Mouse (Mus musculus) neural tube, postnatal 0 days (tissue): ENCODE results near the gene Tcn2. TPM values are rescaled to one million over a fixed set of nuclear protein-coding genes. Genes with fewer than 3 reads are reported as not detected.

Experiments used
- polyA plus RNA-seq: library from polyadenylated mRNA; unstranded; fragments of >200 nt; fragmentation: Nextera tagmentation; extraction: Ambion mirVana; gene quantifications from 2 replicates; pipeline ENCODE4 v1.2.1, GENCODE M21; 2015

Gene Tcn2
- 32.7 and 35.5 TPM in 2 replicates for polyA plus RNA-seq

DNA sequence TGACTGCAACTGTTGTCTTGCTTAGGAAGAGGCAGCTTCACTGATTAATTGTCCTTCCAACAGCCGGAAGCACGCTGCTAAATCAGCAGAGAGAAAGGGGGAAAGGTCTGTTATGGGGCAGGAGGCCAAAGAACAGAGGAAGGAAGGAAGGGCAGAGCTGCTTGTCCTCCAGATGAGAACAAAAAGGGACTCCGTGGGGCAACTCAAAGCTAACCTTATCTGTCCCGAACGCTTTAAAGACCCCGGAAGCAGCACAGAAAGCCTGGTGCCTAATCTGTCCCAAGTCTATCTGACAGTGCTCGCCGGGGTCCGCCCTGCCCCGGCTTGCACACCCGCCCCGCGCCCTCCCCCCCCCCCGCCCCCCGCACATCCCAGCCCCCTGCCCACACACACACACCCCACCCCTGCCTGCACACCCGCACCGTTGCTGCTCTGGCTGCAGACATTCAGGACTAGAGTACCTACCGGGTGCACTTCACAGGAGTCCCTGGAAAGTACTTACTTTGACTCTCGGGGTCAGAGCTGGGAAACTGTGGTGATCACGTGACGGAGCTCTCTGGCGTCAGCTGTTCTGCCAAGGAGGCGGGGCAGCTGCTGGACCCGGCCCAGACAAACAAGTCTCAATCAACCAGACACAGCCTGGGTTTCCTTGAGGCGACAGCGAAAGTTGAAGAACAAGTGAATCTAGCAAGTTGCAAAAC, at the start of gene Tcn2:
Tcn2 (minus strand) TSS at position 649 of the 701 bp plus-strand sequence.

DNA sequence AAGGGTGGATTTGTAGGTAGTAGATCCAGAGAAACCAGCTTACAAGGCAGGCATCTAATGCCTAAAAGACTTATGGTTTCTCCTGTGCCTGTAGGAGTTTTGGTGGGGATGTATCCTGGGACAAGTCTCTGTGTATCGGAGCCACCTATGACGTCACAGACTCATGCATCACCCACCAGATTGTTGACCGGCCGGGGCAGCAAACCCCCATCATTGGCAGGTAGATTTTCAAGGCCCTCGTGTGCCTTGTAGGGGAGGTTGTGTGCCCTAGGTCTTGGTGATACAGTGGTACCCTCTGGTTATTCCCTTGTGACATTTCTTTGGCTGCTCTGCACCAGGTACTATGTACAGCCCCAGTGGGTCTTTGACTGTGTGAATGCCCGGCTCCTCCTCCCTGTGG, 44.7 kb upstream of the Tcn2 start, which contains the start of gene 4930556J24Rik:
4930556J24Rik (minus strand) TSS at position 101 of the 400 bp plus-strand sequence.

DNA sequence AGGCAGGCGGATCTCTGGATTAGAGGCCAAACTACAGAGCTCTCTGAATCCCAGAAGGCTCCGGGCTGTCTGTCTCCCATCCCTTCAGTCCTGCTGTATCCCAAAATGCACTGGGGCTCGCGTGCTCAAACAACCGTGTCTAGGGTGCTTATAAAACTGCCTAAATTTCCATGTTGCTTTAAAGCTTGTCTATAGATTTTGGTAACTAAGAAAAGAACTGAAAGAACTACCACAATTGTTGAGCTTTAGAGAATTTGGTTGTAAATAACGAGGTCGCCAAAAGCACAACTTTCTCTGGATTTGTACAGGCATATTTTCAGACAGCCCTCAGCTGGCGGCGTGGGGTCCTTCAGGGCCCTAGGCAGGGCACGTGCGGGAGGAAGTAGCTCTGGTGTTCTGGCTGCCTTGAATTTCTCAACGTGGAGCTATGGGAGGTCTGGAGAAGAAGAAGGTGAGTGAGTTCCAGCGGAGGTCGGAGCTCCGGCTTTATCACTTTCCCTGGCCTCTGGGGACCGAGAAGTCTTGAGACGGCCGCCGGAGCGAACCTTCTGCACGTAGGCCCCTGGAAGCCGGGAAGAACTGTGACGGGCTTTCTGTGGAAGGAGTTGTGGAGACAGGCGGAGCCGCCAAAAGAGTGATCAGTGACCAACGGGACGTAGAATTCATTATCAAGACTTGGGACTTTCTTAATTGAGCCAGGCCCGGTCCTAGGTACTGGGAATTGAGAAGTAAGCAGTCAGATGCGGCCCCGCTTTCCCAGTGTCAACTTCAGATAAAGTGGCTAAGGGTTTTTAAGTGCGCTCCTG, 31.9 kb upstream of the Tcn2 start, which contains the start of gene Pes1:
Pes1 (plus strand) TSS at position 366 of the 806 bp plus-strand sequence.

DNA sequence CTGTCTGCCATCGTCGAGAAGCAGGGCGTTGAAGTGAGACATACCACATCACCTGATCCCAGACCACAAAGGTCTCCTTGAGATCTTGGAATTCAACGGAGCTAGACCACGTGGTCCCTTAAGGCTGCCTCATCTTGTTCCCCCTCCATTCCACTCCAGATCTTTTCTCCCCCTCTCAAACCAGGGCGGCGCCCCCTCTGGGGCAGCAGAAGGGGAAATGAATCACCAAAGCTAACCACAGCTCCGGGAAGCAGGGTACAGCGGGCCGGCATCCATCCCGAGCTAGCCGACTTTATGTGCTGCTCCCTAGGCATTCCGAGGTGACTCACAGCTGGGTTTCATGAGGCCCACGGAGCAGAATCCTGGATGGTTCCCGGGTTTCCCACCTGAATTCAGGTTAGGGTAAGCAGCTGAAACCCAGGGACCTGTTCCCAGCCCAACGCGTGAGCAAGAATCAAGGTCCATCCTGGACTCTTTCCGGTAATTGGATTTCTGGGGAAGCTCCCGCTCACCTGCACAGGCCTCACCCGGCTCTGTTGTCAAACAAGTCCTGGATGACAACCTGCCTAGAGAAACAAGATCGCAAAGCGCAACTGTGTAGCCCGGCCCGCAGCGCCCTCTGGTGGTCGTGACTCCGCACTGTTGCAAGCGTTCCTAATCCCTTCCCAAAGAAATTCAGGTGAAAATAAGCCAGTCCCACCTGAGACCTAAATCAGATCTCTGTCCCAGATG, 17.7 kb downstream of the Tcn2 start, which contains the start of gene Slc35e4:
Slc35e4 (minus strand) TSS at position 556 of the 732 bp plus-strand sequence.

DNA sequence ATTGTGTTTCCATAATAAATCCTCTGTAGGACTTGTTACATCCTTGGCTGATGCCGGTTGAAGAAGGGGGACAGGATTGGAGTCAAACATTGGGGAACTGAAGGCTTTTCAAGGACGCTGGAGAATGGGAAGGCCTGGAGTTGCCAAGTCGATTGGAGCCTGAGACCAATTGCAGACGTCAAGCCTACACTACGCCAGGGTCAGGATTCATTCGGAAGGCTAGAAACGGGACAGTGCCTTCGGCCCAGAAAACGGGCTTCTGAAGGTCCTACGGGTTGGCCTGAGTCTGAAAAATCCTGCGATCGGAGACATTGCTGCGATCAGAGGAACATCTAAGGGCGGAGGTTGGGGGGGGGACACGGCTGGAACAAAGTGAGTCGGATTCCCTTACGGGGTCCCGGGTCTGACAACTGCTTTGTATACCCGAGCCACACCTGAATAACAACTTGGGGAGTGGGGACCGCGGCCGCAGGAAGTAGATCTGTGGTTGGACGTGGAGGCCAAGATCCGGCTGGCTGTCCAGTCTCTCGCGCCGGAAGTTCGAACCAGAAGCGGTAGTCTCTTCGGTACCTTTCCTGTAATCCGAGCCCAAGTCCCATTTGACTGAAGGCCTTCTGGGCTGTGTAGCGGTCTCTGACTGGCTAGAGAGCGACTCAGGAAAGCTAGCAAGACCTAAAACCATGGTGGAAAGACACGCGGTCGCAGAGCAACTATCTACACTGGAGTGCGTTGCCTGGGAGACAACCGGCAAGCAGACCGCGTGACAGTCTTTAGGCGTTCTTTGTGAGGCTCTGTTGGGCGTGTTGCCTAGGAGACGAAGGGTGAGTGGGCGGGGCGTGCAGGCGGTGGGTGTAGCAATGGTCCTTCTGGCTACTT, 37.3 kb downstream of the Tcn2 start, which contains the start of the genes 4921536K21Rik and Dusp18:
4921536K21Rik (minus strand) TSS at position 693 of the 876 bp plus-strand sequence.
Dusp18 (plus strand) TSS at position 835 of the 876 bp plus-strand sequence.

Other genes starting within 250 kb of the Tcn2 start
- 46.3 and 49.2 TPM in 2 replicates for gene Osbp2, start 68.3 kb downstream of the Tcn2 start, polyA plus RNA-seq
- gene 4921536K21Rik, start 37.1 kb downstream of the Tcn2 start, polyA plus RNA-seq: 0.17 and 0.31 TPM in 2 replicates
- gene Dusp18, start 36.9 kb downstream of the Tcn2 start, polyA plus RNA-seq: 12.6 and 16.7 TPM in 2 replicates
- gene Slc35e4, start 17.5 kb downstream of the Tcn2 start, polyA plus RNA-seq: 22.7 and 23.9 TPM in 2 replicates
- gene Pes1, start 31.8 kb upstream of the Tcn2 start, polyA plus RNA-seq: 42.2 and 42.3 TPM in 2 replicates
- gene 4930556J24Rik, start 44.6 kb upstream of the Tcn2 start, polyA plus RNA-seq: not detected in 2 replicates
- gene Gal3st1, start 51.5 kb upstream of the Tcn2 start, polyA plus RNA-seq: 34.9 and 35.3 TPM in 2 replicates
- gene Sec14l4, start 99.3 kb upstream of the Tcn2 start, polyA plus RNA-seq: 0.13 TPM in 1 of 2 replicates, not detected in the other
- gene Sec14l3, start 132.7 kb upstream of the Tcn2 start, polyA plus RNA-seq: 0.94 and 1.1 TPM in 2 replicates
- 21.1 and 22.3 TPM in 2 replicates for gene Mtfp1, start 163.3 kb upstream of the Tcn2 start, polyA plus RNA-seq
- gene Sec14l2, start 191.3 kb upstream of the Tcn2 start, polyA plus RNA-seq: 10.2 and 10.6 TPM in 2 replicates
- gene Rnf215, start 203.0 kb upstream of the Tcn2 start, polyA plus RNA-seq: 57.3 and 62.2 TPM in 2 replicates
- gene Ccdc157, start 228.1 kb upstream of the Tcn2 start, polyA plus RNA-seq: 7.8 and 9.1 TPM in 2 replicates
- 28.6 and 31.5 TPM in 2 replicates for gene Sf3a1, start 228.2 kb upstream of the Tcn2 start, polyA plus RNA-seq